Mouse (Mus musculus): ENCODE results near the gene Olfr235. TPM values are rescaled to one million over a fixed set of nuclear protein-coding genes. Genes with fewer than 3 reads are reported as not detected.

Olfr235 gene
- not detected for polyA plus RNA-seq (2017; shearing (Covaris generic))

DNA sequence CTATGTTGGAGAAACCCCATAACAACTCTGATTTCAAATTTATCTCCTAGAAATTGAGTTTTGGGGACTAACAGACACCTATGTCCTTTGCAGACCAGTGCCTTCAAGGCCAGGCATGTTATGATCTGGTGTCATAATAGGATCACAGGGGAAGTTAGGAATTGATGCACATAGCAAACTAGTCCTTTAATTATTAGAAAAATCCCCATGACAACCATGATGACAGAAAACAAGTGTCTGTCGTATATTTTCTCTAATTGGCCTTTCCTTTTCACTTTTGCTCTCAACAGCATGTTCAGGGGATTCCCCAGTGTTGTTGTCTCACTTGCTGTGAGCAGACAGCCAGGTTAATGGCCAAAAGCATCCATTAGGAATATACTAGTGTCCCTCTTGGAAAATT lies at the start of gene Olfr235:
Olfr235 (plus strand) TSS at position 301 of the 400 bp plus-strand sequence.

DNA sequence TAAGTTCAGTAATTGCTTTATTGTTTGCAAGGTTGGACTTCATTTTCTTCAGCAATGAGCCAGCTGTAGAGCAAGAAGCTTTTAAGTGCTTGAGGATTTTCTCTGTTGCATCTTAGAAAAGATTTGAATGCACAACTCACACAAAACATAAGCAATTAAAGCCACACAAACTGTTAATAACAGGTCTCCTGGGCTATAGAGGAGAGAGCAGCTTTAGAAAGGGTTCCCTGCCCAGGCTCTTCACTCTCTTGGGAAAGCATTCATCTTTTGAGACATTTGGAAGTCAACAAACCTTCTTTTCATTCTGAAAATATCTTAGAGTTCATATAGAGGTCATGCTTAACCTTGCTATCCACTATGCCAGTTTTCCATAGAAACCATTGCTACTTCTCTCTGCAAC lies 28.3 kb upstream of the Olfr235 start, which contains the start of gene Olfr1432:
Olfr1432 (minus strand) TSS at position 101 of the 400 bp plus-strand sequence.

DNA sequence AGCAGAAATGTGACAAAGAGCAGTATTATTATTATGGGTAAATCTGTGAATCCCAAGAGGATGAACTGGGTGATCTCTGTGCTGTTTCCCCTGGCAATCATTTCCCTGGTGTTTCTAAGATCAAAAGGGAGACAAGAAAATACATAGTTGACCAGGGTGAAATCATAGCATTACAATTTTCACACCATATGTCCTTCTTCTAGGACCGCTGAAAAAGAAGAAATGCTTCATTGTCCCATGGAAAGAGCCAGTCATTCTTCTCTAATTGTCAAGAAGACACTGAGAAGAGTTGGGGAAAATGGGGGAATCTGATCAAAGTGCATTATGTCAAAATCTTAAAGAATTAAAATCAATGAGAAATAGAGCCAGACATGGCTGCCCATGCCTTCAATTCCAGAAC lies 19.3 kb upstream of the Olfr235 start, which contains the start of gene Olfr262:
Olfr262 (minus strand) TSS at position 101 of the 400 bp plus-strand sequence.

DNA sequence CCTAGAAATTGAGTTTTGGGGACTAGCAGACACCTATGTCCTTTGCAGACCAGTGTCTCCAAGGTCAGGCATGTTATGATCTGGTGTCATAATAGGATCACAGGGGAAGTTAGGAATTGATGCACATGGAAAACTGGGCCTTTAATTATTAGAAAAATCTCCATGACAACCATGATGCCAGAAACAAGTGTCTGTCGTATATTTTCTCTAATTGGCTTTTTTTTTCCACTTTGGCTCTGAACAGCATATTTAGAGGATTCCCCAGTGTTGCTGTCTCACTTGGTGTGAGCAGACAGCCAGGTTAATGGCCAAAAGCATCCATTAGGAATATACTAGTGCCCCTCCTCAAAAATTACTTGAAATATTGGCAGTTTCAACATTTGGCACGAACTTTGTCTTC lies 18.7 kb downstream of the Olfr235 start, which contains the start of gene Olfr1434:
Olfr1434 (plus strand) TSS at position 301 of the 400 bp plus-strand sequence.

DNA sequence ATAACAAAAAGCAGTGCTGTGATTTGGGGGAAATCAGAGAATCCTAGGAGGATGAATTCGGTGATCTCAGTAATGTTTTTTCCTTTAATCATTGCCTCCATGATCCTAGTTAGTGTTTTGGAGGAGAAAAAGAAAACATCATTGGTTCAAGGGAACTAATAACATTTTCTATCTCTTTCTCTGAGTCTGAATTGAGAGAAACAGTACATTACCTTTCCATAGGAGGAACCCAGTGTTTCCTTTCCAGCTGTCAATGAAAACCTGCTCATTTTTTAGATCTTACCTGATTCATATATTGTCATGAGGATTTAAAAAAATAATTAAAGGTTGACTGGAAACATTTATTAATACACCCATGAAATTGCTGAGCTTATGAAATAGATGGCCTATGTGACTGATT lies 38.2 kb downstream of the Olfr235 start, which contains the start of gene Olfr1436:
Olfr1436 (minus strand) TSS at position 101 of the 400 bp plus-strand sequence.

Other genes with a start within 250 kb of the Olfr235 start
- gene Olfr1423, start 219.7 kb upstream of the Olfr235 start, polyA plus RNA-seq (2017; shearing (Covaris generic)), result not detected
- gene Olfr1424, start 198.3 kb upstream of the Olfr235 start, polyA plus RNA-seq (2017; shearing (Covaris generic)), result 0.29 TPM
- gene Olfr1425, start 183.3 kb upstream of the Olfr235 start, polyA plus RNA-seq (2017; shearing (Covaris generic)), result not detected
- gene Olfr1426, start 169.0 kb upstream of the Olfr235 start, polyA plus RNA-seq (2017; shearing (Covaris generic)), result not detected
- not detected for gene Olfr1427, start 157.7 kb upstream of the Olfr235 start, polyA plus RNA-seq (2017; shearing (Covaris generic))
- gene Olfr1428, start 145.1 kb upstream of the Olfr235 start, polyA plus RNA-seq (2017; shearing (Covaris generic)), result not detected
- not detected for gene Olfr76, start 137.8 kb upstream of the Olfr235 start, polyA plus RNA-seq (2017; shearing (Covaris generic))
- not detected for gene Olfr1555-ps1, start 90.9 kb upstream of the Olfr235 start, polyA plus RNA-seq (2017; shearing (Covaris generic))
- gene Olfr1431, start 60.4 kb upstream of the Olfr235 start, polyA plus RNA-seq (2017; shearing (Covaris generic)), result not detected
- not detected for gene Olfr1432, start 28.4 kb upstream of the Olfr235 start, polyA plus RNA-seq (2017; shearing (Covaris generic))
- gene Olfr262, start 19.4 kb upstream of the Olfr235 start, polyA plus RNA-seq (2017; shearing (Covaris generic)), result 0.73 TPM
- gene Olfr1434, start 18.8 kb downstream of the Olfr235 start, polyA plus RNA-seq (2017; shearing (Covaris generic)), result not detected
- not detected for gene Olfr1436, start 38.1 kb downstream of the Olfr235 start, polyA plus RNA-seq (2017; shearing (Covaris generic))
- gene Olfr1437, start 64.1 kb downstream of the Olfr235 start, polyA plus RNA-seq (2017; shearing (Covaris generic)), result not detected
- gene Olfr1438-ps1, start 74.9 kb downstream of the Olfr235 start, polyA plus RNA-seq (2017; shearing (Covaris generic)), result 0.16 TPM
- 0.26 TPM for gene Olfr1440, start 126.2 kb downstream of the Olfr235 start, polyA plus RNA-seq (2017; shearing (Covaris generic))
- not detected for gene Olfr1441, start 156.4 kb downstream of the Olfr235 start, polyA plus RNA-seq (2017; shearing (Covaris generic))
- 0.26 TPM for gene Pfpl, start 166.9 kb downstream of the Olfr235 start, polyA plus RNA-seq (2017; shearing (Covaris generic))
- not detected for gene Mpeg1, start 199.7 kb downstream of the Olfr235 start, polyA plus RNA-seq (2017; shearing (Covaris generic))
- gene Dtx4, start 240.4 kb downstream of the Olfr235 start, polyA plus RNA-seq (2017; shearing (Covaris generic)), result 31.1 TPM

Data from effector memory CD4-positive, alpha-beta T cell, adult 7 months (primary cell).